Comparison of ENCODE assay signal across 27 mouse cellular contexts in genomic region chr7:48123806-48124205, GRCm38 (mm10). TPM values are rescaled to one million over a fixed set of nuclear protein-coding genes. Genes with fewer than 3 reads are reported as not detected.
DNase-seq lines count a peak whose midpoint lies in the region; ATAC-seq lines count a peak whose summit lies in the region.
"Had no signal": no experiment of that assay in that cellular context is flagged by ENCODE, and none has a peak within 500 bp of the region (broad histone marks: within the 10 kb centered on the region; RNA-seq: fewer than 3 reads in every experiment).

No protein-coding gene starts in this region.

- no peak overlapping the region for H3K4me3 ChIP-seq in forebrain, embryonic 15.5 days
- H3K4me3 ChIP-seq in forebrain, embryonic 13.5 days, result no peak overlapping the region
- no peak overlapping the region for H3K4me3 ChIP-seq in kidney, embryonic 14.5 days (ENCODE audit: low read length)
- no peak overlapping the region for H3K4me3 ChIP-seq in midbrain, embryonic 12.5 days
- H3K4me3 ChIP-seq in midbrain, embryonic 15.5 days, result no peak overlapping the region
- H3K4me3 ChIP-seq: gastrocnemius, adult 2 months; hindbrain, embryonic 13.5 days had no signal

- no peak overlapping the region for H3K27ac ChIP-seq in forebrain, embryonic 15.5 days (replicated peaks)
- no peak overlapping the region for H3K27ac ChIP-seq in forebrain, embryonic 13.5 days
- H3K27ac ChIP-seq in kidney, embryonic 14.5 days (ENCODE audit: low read depth, low read length), result no peak overlapping the region
- H3K27ac ChIP-seq in midbrain, embryonic 12.5 days (replicated peaks), result no peak overlapping the region
- H3K27ac ChIP-seq in midbrain, embryonic 15.5 days, result no peak overlapping the region
- H3K27ac ChIP-seq: gastrocnemius, adult 2 months; hindbrain, embryonic 13.5 days had no signal

- no peak overlapping the region for H3K9ac ChIP-seq in forebrain, embryonic 15.5 days (replicated peaks)
- no peak overlapping the region for H3K9ac ChIP-seq in forebrain, embryonic 13.5 days
- H3K9ac ChIP-seq in kidney, embryonic 14.5 days (ENCODE audit: low read depth, low read length), result no peak overlapping the region
- no peak overlapping the region for H3K9ac ChIP-seq in midbrain, embryonic 12.5 days (replicated peaks)
- no peak overlapping the region for H3K9ac ChIP-seq in midbrain, embryonic 15.5 days
- H3K9ac ChIP-seq: forebrain, postnatal 0 days; hindbrain, embryonic 13.5 days had no signal

- no peaks in the 10 kb centered on the region for H3K9me3 ChIP-seq in forebrain, embryonic 15.5 days
- no peaks in the 10 kb centered on the region for H3K9me3 ChIP-seq in forebrain, embryonic 13.5 days (replicated peaks)
- no peaks in the 10 kb centered on the region for H3K9me3 ChIP-seq in kidney, embryonic 14.5 days (ENCODE audit: control insufficient read depth, low read length)
- H3K9me3 ChIP-seq in midbrain, embryonic 12.5 days, result no peaks in the 10 kb centered on the region
- no peaks in the 10 kb centered on the region for H3K9me3 ChIP-seq in midbrain, embryonic 15.5 days
- H3K9me3 ChIP-seq: hindbrain, embryonic 13.5 days had no signal

- 0 out of 2 replicates have a peak, but pooled peaks have one; percentile 38 for ATAC-seq in forebrain, embryonic 15.5 days (replicated peaks)
- no peak for ATAC-seq in forebrain, embryonic 13.5 days
- ATAC-seq in kidney, embryonic 14.5 days (ENCODE audit: low FRiP score, low TSS enrichment), result 0 out of 2 replicates have a peak, but pooled peaks have one; percentile 39
- ATAC-seq in midbrain, embryonic 12.5 days (ENCODE audit: low FRiP score, low read depth), result peak; percentile 60; the same call in 1 of the 2 replicates
- ATAC-seq in midbrain, embryonic 15.5 days (replicated peaks), result no peak
- ATAC-seq: forebrain, postnatal 0 days; Patski had no signal

- no peak for DNase-seq in kidney, postnatal 36 days
- DNase-seq: adrenal gland, postnatal 10 days; adrenal gland, postnatal 36 days; B cell, adult 2 months; cerebellum, adult 18-20 months; cerebellum, adult 9-10 months; cerebellum, postnatal 14 days; forebrain, postnatal 0 days; gastrocnemius, adult 2 months; gastrocnemius, postnatal 14 days; heart, adult 11 months had no signal

- no peaks in the 10 kb centered on the region for H3K36me3 ChIP-seq in forebrain, embryonic 15.5 days
- H3K36me3 ChIP-seq in forebrain, embryonic 13.5 days (ENCODE audit: poor library complexity, severe bottlenecking), result no peaks in the 10 kb centered on the region
- no peaks in the 10 kb centered on the region; the same call in 1 of the 2 replicates for H3K36me3 ChIP-seq in kidney, embryonic 14.5 days (ENCODE audit: control insufficient read depth, insufficient read depth, low read length)
- no peaks in the 10 kb centered on the region for H3K36me3 ChIP-seq in midbrain, embryonic 12.5 days
- H3K36me3 ChIP-seq in midbrain, embryonic 15.5 days (replicated peaks), result no peaks in the 10 kb centered on the region
- H3K36me3 ChIP-seq: G1E; hindbrain, embryonic 13.5 days had no signal

- H3K27me3 ChIP-seq in forebrain, embryonic 15.5 days, result no peaks in the 10 kb centered on the region
- H3K27me3 ChIP-seq in forebrain, embryonic 13.5 days, result no peaks in the 10 kb centered on the region
- no peaks in the 10 kb centered on the region for H3K27me3 ChIP-seq in kidney, embryonic 14.5 days (ENCODE audit: control insufficient read depth, insufficient read depth, low read length)
- H3K27me3 ChIP-seq in midbrain, embryonic 12.5 days, result no peaks in the 10 kb centered on the region
- no peaks in the 10 kb centered on the region for H3K27me3 ChIP-seq in midbrain, embryonic 15.5 days (replicated peaks)
- H3K27me3 ChIP-seq: CH12.LX; hindbrain, embryonic 13.5 days; Patski had no signal

- no peaks in the 10 kb centered on the region for H3K4me1 ChIP-seq in forebrain, embryonic 15.5 days
- no peaks in the 10 kb centered on the region for H3K4me1 ChIP-seq in forebrain, embryonic 13.5 days
- H3K4me1 ChIP-seq in kidney, embryonic 14.5 days (ENCODE audit: control insufficient read depth, insufficient read depth, low read length), result no peaks in the 10 kb centered on the region
- H3K4me1 ChIP-seq in midbrain, embryonic 12.5 days, result no peaks in the 10 kb centered on the region
- no peaks in the 10 kb centered on the region for H3K4me1 ChIP-seq in midbrain, embryonic 15.5 days
- H3K4me1 ChIP-seq: hindbrain, embryonic 13.5 days had no signal

- WGBS in forebrain, embryonic 15.5 days, result 80% methylated on average over 5 of the region's 5 CpGs
- 78% methylated on average over 5 of the region's 5 CpGs for WGBS in forebrain, embryonic 13.5 days
- 89% methylated on average over 5 of the region's 5 CpGs for WGBS in kidney, embryonic 14.5 days
- WGBS in midbrain, embryonic 12.5 days, result 74% methylated on average over 5 of the region's 5 CpGs
- WGBS in midbrain, embryonic 15.5 days, result 76% methylated on average over 5 of the region's 5 CpGs

- H3K4me2 ChIP-seq in forebrain, embryonic 15.5 days (replicated peaks), result no peak overlapping the region
- no peak overlapping the region for H3K4me2 ChIP-seq in forebrain, embryonic 13.5 days
- no peak overlapping the region for H3K4me2 ChIP-seq in kidney, embryonic 14.5 days (replicated peaks; ENCODE audit: low read depth, low read length)
- no peak overlapping the region for H3K4me2 ChIP-seq in midbrain, embryonic 12.5 days (replicated peaks)
- H3K4me2 ChIP-seq in midbrain, embryonic 15.5 days, result no peak overlapping the region
- H3K4me2 ChIP-seq: heart, embryonic 11.5 days; hindbrain, embryonic 13.5 days had no signal

RNA-seq across cellular contexts. Expression of gene Mrgprb5, which starts 45.0 kb away (rescaled TPM):
- not detected in 2 replicates for polyA plus RNA-seq in forebrain, embryonic 15.5 days (2015; fragmentation: Nextera tagmentation; extraction: Ambion mirVana)
- not detected in 2 replicates for polyA plus RNA-seq in forebrain, embryonic 13.5 days (2015; fragmentation: Nextera tagmentation; extraction: Ambion mirVana)
- not detected in 2 replicates for polyA plus RNA-seq in kidney, embryonic 14.5 days (2014; fragmentation: Nextera tagmentation; extraction: Ambion mirVana)
- not detected in 2 replicates for polyA plus RNA-seq in midbrain, embryonic 12.5 days (2016; fragmentation: Nextera tagmentation; extraction: Ambion mirVana)
- polyA plus RNA-seq in midbrain, embryonic 15.5 days (2015; fragmentation: Nextera tagmentation; extraction: Ambion mirVana), result not detected in 2 replicates
- polyA plus RNA-seq: embryonic facial prominence, embryonic 11.5 days; embryonic facial prominence, embryonic 14.5 days; forebrain, embryonic 11.5 days; forebrain, postnatal 0 days; frontal cortex, adult 2 months; G1E; heart, embryonic 11.5 days; heart, embryonic 14.5 days; heart, postnatal 0 days; hindbrain, embryonic 13.5 days; Patski had no signal

Comparison
In these comparisons a context has a peak if more than half of its experiments do, and no peak if none do; other contexts are left out.
1. ATAC-seq: peak in forebrain, embryonic 15.5 days (single experiment), kidney, embryonic 14.5 days (single experiment) and midbrain, embryonic 12.5 days (single experiment); none in forebrain, embryonic 13.5 days (single experiment) and midbrain, embryonic 15.5 days (single experiment).